Mouse (Mus musculus) left cerebral cortex, adult 18-20 months (tissue): Measurements from ENCODE around the gene Gm11168. TPM values are rescaled to one million over a fixed set of nuclear protein-coding genes. Genes with fewer than 3 reads are reported as not detected.
A peak's percentile ranks its signal among the peaks of the same experiment; 100 is the strongest.
"Not testable (repeated sequence)": the region's sequence is repeated elsewhere in the genome, so short reads cannot be mapped to it uniquely, and the experiment has no call there.

ENCODE experiments used
- DNase-seq, 2 experiments: peaks; one replicate each; pipeline ENCODE4 v3.0.0; 2021 to 2022; ENCODE audit warnings: low spot score in 2 of 2, mixed read lengths in 1 of 2
- long read RNA-seq, 2 experiments: library from polyadenylated mRNA; stranded (forward); transcript quantifications; one replicate each; pipeline ENCODE4 v2.0.0; 2021
- total RNA-seq, 2 experiments: library from RNA; stranded (reverse); gene quantifications; 2 replicates each; pipeline ENCODE4 v1.2.3; 2021

Gm11168 gene
- total RNA-seq = not detected
- long read RNA-seq, experiment 1 = 0 reads
- long read RNA-seq, experiment 2 = 0 reads

GRCm38 (mm10) chr9:3002794-3003396 is at the start of gene Gm11168:
Gene Gm11168, plus strand, starts transcription at chr9:3003346.
- DNase-seq = not testable (repeated sequence)

- peak in 1 of 2 experiments; percentile 8 for DNase-seq
Observed at GRCm38 (mm10) chr9:3000445-3000972, 2.6 kb upstream of the Gm11168 start, which contains the start of gene Gm10722. Gene Gm10722, plus strand, starts transcription at chr9:3000922.

- DNase-seq = peak; percentile 1 to 6
Observed at GRCm38 (mm10) chr9:3001006-3001405, 2.1 kb upstream of the Gm11168 start.

- DNase-seq = peak; percentile 100
Observed at GRCm38 (mm10) chr9:3001948-3002659, 1.0 kb upstream of the Gm11168 start.

GRCm38 (mm10) chr9:3006179-3006578 is 3.0 kb downstream of the Gm11168 start:
- DNase-seq = not testable (repeated sequence)

GRCm38 (mm10) chr9:3006636-3007035 is 3.5 kb downstream of the Gm11168 start:
- peak; percentile 80 to 95 for DNase-seq

GRCm38 (mm10) chr9:3007272-3007671 is 4.1 kb downstream of the Gm11168 start:
- not testable (repeated sequence) for DNase-seq

- DNase-seq = not testable (repeated sequence)
Observed at GRCm38 (mm10) chr9:3009331-3009730, 6.2 kb downstream of the Gm11168 start.

GRCm38 (mm10) chr9:3012054-3012621 is 9.0 kb downstream of the Gm11168 start:
- DNase-seq = not testable (repeated sequence)

- not testable (repeated sequence) for DNase-seq
Observed at GRCm38 (mm10) chr9:3012733-3013279, 9.7 kb downstream of the Gm11168 start, which contains the start of gene Gm10721. Gene Gm10721, plus strand, starts transcription at chr9:3013140.

GRCm38 (mm10) chr9:3015354-3015753 is 12.2 kb downstream of the Gm11168 start, which contains the start of gene Gm10720:
Gene Gm10720, plus strand, starts transcription at chr9:3015654.
- not testable (repeated sequence) for DNase-seq

- not testable (repeated sequence) for DNase-seq
Observed at GRCm38 (mm10) chr9:3015896-3016295, 12.8 kb downstream of the Gm11168 start.

GRCm38 (mm10) chr9:3017108-3017507 is 14.0 kb downstream of the Gm11168 start, which contains the start of gene Gm10719:
Gene Gm10719, plus strand, starts transcription at chr9:3017408.
- DNase-seq = not testable (repeated sequence)

GRCm38 (mm10) chr9:3018944-3019343 is 15.8 kb downstream of the Gm11168 start:
- peak; percentile 1 to 80 for DNase-seq

GRCm38 (mm10) chr9:3019835-3020727 is 16.9 kb downstream of the Gm11168 start:
- DNase-seq = peak; percentile 39 to 71

GRCm38 (mm10) chr9:3022316-3023008 is 19.3 kb downstream of the Gm11168 start:
- peak; percentile 63 to 69 for DNase-seq

- DNase-seq = peak in 1 of 2 experiments; percentile 2
Observed at GRCm38 (mm10) chr9:3023312-3023984, 20.3 kb downstream of the Gm11168 start, which contains the start of gene Gm10718. Gene Gm10718, plus strand, starts transcription at chr9:3023547.

GRCm38 (mm10) chr9:3023985-3024648 is 21.0 kb downstream of the Gm11168 start:
- peak; percentile 61 to 78 for DNase-seq
